Mouse (Mus musculus): ENCODE data around the gene Map3k7.
"Not testable (repeated sequence)": the region's sequence is repeated elsewhere in the genome, so short reads cannot be mapped to it uniquely, and the experiment has no call there.

Map3k7 gene

DNA sequence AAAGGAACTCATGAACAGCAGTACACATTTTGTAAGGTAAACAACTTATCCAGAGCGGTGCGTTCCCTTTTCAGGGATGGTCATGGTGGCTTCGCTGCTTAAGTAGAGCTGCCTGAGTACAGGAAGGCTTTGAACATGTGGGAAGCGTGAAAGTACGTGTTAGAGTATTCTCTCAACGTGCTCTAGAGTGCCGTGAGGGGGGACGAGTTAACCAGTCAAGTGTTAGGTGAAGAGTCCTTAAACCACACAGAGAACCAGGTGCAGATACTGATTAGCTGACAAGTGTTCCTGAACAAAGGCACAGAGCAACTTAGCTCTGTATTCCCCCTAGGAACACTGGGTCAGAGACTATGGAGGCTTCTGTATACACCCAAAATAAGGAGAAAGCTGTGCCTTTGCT, 18.0 kb downstream of the Map3k7 start:
- no peak for DNase-seq (ENCODE audit: low read depth, low spot score)

DNA sequence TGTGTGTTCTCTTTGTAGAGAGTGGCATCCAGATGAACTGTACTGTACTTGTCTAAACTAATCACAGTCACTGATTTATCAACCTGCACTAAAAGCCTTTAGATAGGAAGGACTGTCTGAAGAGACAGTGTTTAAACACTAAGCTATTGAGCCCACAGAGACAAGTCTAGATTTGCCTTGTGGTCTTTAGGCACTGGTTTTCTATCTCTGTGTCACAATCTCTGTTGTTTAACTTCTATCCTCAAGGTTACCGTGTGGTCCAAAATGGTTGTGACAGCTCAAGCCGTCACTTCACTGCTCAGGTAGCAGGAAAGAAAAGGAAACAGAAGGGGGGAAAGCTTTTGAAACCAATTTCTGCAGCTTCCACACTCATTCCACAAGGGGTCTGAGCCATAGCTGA, 29.5 kb downstream of the Map3k7 start:
- DNase-seq (ENCODE audit: low read depth, low spot score) = no peak

DNA sequence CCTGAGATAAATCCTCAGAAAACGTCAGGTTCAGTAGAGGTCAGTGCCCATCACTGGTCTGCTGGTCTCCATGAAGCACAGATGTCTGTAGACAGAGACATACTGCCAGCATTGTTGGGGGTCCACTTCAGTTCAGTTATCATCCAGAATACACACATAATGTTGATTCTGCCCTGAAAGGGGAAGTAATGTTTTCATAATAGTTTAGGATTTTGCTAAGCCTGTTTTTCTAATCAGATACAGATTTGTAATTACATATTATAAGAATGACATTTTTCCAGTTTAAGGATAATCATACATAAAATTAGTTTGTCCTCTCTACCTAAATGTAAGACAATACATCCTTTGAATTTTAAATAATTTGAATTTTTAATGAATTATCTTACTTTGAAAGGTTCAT, 30.0 kb downstream of the Map3k7 start:
- DNase-seq (ENCODE audit: low read depth, low spot score) = no peak

DNA sequence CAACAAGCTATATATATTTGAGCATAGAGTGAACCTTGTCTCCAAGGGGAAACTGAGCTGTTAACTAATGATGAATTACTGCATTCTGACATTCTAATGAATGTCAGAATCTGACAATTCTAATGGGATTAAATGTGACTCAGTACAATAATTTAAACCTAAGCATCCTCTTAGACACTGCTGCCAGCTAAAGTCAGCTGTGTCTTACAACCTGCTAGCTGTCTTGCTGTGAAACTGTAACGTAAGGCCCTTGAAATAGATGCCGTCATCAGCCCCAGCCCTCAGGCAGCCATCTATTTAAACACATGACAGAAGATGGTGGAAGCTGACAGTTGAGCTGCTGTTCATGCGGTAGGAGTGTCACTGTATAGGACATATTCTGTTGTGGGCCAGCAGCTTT, 37.6 kb downstream of the Map3k7 start:
- DNase-seq (ENCODE audit: low read depth, low spot score) = no peak

DNA sequence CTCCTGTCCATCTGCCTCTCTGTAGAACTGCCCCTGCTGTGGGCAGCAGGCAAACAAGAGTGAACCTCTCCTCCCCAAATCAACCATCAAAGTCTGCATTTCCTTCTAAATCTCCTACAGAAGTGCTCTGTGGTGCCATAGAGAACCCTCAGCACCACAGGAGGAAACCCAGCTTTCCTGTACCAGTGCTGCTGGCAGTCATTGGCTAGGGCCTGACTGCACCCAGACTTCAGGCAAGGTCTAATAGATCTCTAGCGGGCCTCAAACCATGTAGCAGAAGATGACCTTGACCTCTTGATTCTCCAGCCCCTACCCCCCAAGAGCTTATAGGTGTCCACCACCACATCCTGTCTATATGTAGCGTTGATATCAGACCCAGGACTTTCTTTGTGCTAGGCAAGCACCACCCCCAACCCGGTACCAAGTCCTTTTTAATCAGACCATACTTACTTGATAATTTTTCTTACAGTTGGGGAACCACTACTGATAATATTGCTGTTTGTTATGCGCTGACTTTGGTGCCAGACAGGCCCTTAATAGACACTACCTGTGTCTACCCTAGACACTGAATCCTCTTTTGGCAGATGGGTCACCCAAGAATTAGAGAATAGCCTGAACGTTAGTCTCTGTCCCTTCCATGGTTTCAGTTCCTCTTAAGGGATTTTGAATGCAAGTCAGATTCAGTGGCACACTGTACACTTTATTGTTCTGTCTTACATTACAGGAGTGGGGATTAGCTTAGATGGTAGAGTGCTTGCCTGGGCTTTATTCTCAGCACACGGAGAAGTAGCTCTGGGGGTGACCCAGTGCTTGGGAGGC, 41.1 kb downstream of the Map3k7 start:
- no peak for DNase-seq (ENCODE audit: low read depth, low spot score)

DNA sequence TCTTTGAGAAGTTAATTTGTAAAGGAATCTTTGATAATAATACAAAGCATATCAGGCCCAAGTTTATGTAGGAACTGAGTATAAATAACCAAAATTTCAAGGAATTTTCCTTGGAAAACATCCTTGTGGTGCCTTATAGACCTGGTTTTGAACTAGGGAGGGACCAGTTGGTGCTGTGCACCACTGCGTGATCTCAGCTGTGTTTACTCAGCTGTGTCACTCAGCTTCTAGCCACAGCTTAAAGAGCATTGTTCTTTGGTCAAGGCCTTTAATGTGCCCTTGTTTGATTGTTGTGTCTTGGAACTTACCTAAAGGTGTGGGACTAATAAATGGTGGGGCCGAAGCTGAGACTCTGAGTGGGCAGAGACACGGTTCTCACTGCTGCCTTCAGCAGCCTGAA, 43.3 kb downstream of the Map3k7 start:
- no peak for DNase-seq (ENCODE audit: low read depth, low spot score)

DNA sequence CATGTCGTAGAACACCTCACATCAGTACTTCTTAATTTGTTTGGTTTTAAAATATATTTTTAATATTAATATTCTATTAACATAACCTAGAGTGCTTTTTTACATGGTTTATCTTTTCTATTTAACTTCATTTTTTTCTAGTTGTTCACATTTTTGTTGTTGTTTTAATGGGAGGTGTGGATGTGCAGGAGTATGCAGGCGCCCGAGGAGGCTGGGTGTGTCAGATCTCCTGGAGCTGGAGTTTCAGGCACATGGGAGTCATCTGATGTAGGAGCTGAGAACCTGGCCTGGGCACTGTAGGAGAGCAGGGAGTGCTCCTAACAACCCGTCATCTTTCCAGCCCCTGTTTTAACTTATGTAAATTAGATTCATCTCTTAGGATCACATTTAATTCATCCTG, 44.2 kb downstream of the Map3k7 start:
- DNase-seq (ENCODE audit: low read depth, low spot score) = no peak

DNA sequence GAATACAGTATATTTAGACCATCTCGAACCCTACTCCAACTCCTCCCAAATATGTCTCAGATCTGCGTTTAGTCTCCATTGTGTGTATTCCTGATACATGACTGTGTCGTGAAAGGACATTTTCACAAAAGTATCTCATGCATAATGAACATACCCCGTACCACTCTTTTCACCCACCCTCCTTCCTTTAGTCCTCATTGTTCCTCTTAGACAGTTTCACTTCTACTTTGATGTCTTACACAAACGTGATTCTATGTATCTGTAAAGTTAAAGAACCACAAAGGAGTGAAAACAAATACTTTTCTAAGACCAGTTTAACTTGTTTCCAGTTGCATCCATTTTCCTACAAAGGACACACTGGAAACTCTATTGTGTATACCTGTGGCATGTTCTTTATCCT, 46.9 kb downstream of the Map3k7 start:
- DNase-seq (ENCODE audit: low read depth, low spot score) = no peak

DNA sequence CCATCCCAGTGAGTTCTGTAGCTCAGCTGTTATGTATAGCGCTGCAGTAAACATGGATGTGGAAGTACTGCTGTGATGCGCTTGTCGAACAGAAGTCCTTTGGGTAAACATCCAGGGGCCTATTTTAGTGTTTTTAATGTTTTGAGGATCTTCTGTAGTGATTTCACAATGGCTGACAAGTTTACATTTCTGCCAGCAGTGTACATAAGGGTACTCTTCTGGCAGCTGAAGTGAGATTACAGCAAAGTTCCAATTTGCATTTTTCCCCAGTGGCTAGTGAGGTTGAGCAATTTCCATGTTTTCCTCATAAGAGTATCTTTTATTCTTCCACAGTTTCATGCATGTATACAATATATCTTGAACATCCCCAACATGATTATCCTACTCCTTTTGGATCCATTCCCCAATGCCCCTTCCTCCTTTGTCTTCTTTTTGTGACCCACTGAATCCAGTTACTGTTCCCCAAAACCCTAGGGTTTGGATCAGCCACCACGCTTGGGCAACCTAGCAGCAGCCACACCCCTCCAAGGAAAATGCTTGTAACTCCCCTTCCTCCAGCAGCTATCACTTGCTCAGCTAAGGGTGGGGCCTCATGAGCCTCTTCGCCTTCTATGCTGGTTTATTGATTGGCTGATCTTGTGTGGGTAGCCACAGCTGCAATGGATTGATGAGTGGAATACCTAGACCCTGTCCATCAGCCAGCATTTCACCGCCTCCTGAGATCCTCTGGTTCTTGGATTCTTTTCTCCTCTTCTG, 47.5 kb downstream of the Map3k7 start:
- no peak for DNase-seq (ENCODE audit: low read depth, low spot score)

DNA sequence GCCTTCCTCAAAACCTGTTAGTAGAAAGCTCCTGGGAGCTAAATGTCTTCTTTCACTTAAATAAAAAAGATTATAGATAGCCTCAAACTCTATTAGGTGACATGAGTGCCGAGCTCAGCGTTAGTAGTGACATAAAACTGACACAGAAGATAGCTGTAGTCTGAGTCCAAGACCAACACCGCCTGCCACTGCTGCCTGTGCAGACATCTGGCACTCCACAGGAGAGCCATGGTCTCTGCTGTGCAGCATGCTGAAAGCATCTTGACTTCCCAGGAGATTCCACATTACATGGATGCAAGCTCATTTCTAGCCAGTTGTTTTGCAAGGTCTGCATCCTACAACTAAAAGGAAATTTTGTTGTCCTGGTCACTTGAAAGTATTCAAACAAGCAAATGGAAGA, 57.2 kb downstream of the Map3k7 start:
- DNase-seq (ENCODE audit: low read depth, low spot score) = no peak

DNA sequence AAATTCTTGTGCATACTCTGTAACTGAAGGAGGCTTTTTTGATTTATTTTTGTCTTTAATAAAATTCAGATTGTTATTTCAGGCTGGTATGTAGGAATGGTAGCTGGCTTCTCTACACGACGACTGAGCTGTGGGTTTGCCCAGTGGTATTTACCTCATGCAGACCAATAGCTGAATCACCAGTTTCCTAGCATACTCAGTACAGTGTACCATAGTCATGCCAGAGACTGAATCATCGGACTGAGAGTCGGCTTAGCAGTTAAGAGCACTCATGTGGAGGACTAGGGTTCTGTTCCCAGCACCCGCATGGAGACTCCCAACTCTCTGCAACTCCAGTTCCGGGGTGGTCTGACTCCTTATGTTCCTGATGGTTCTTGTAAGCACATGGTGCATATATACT, 58.4 kb downstream of the Map3k7 start:
- DNase-seq (ENCODE audit: low read depth, low spot score) = no peak

DNA sequence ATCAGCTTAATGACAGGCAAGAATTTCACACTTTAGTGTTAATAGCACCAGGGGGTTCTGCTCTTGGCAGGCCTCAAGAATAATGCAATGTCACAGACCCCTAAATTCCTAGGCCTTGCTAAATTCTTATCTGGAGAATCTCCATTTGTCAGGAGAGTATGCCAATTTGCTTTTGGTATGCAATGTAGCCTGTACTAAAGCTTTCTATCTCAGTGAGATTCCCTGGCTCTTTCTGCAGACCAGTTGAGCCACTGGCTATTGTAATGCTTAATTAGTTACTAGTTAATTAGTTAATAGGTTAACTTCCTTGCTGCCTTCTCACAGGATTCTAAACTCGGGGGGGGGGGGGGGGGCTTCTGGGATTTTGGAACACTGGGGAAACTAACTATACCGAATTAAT, 60.3 kb downstream of the Map3k7 start:
- not testable (repeated sequence) for DNase-seq (ENCODE audit: low read depth, low spot score)

DNA sequence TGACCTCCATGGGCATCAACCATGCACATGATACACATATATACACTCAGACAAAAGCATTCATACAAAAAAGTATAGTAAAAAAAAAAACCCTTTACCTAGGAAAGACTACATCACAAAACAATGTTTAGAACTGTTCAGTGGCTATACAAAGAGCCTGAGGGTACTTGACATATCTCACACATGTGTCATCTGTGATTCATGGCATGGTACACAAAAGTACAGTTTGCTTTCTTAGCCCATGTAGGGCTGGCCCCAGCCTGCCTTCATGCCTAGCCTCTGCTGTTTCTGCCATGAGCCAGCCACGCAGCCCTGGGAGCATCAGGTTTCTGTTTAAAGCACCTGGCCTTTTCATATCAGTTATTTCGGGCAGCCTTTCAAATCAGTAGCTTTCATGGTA, 61.2 kb downstream of the Map3k7 start:
- no peak for DNase-seq (ENCODE audit: low read depth, low spot score)

DNA sequence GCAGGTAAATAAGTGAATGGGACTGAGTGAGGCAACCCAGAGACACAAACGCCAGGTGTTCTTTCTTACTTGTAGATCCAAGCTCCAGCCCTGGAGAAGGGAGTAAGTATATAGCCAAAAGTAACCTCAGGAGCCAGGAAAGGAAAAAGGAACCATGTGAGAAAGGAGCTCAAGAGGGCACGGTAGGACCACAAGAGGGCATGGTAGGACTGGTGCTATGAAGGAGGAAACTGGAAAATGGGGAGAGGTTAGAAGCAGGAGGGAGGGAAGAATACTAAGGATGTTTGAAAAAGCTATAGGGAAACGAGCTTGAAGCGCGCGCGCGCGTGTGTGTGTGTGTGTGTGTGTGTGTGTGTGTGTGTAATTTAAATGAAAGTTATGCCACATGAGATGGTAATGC, 63.2 kb downstream of the Map3k7 start:
- DNase-seq (ENCODE audit: low read depth, low spot score) = no peak

DNA sequence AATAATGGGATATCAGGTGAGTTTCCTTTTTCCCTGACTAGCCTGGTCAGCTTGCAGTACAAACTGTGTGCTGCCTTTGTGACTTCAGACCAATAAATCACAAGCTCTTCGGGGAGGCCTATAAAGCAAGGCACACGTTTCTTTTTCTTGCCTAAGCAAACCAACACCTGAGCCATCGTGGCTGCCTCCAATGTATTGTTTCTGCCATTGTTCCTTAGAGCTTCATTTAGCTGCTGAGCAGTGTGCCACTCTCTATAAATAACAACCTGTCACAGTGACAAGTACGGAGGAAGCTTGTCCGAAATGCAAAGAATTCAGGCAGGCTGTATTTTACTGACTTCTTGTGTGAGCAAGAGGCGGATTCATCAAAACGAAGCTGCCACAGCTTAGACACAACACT, 73.4 kb downstream of the Map3k7 start:
- no peak for DNase-seq (ENCODE audit: low read depth, low spot score)

DNA sequence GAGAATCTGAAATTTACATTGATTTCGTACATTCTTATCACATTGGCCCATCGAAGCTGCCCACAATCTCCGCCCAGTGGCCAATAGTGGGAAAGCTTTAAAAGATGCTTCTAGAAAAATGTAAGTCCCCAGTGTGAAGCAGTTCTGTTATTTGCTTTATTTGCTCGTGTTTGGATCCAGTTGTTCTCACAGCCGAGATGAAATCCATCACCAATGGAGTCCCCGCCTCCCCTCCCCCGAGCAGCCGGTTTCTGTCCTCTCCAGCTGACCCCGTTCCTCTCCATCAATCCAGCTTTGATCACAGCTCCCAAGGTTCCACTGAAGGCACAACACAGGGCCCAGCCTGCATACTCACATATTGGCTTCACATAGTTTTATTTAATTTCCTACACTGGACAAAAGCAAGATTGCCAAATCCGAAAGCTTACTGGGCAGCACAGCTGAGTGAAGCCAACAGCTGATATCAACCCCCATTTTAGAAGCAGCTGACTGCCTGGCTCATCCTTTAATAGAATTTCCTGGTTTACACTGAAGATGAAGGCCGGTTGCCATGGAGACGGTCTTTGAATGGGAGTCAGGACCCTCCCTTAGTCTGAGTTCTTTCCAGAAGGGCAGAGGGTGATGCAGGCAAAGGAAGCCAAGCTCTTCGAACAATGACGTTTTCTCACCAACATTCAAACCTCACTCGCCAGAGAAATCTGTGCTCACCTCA, 78.0 kb downstream of the Map3k7 start:
- no peak for DNase-seq (ENCODE audit: low read depth, low spot score)

DNA sequence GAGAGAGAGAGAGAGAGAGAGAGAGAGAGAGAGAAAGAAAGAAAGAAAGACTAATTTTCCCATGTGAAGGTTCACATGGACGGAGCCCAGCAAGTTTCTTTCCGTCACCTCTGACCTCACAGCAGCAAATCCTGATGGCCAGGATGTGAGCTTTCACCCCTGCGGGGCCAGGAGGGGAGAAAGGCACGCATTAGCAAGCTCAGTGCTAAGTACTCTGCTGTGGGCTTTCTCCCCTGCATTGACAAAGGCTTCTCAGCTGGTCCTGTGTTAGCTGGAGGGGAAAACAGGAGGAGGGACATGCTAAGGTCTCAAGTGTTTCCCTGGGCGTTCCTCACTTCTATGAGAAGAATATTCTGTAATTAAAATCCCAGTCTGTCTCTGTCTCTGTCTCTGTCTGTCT, 81.3 kb downstream of the Map3k7 start:
- DNase-seq (ENCODE audit: low read depth, low spot score) = no peak

DNA sequence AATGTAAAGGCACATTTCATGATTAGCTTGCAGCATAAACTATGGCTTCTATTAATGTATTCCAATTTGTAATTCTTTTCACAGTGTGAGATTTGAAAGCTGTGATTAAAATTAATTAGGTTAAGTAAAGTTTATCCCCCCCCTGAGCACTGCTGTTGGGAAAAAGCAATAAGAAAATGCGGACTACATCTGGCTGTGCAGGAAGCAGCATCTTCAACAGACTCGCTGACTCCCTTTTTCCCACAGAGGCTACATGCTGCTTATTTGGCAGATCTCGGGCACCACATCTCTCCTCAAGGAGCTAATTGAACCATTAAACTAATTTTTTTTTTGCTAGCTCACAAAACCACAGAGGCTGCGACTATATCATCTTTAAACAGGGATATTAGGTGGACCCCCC, 85.9 kb downstream of the Map3k7 start:
- no peak for DNase-seq (ENCODE audit: low read depth, low spot score)

DNA sequence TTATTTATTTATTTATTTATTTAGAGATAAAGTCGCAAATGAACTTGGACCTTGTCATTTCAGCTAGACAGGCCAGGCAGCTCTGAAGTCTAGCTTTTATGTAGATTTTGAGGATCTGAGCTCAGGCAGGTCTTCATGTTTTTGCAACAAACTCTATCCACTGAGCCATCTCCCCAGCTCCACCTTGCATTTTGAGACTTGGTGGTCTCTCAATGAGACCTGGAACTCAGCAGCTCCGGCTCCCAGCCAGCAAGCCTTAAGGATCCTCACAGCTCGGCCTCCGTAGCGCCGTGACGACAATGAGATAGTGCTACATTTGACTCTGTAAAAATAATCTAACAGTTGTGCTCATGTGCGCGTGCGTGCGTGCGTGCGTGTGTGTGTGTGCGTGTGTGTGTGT, 89.3 kb downstream of the Map3k7 start:
- DNase-seq (ENCODE audit: low read depth, low spot score) = no peak

DNA sequence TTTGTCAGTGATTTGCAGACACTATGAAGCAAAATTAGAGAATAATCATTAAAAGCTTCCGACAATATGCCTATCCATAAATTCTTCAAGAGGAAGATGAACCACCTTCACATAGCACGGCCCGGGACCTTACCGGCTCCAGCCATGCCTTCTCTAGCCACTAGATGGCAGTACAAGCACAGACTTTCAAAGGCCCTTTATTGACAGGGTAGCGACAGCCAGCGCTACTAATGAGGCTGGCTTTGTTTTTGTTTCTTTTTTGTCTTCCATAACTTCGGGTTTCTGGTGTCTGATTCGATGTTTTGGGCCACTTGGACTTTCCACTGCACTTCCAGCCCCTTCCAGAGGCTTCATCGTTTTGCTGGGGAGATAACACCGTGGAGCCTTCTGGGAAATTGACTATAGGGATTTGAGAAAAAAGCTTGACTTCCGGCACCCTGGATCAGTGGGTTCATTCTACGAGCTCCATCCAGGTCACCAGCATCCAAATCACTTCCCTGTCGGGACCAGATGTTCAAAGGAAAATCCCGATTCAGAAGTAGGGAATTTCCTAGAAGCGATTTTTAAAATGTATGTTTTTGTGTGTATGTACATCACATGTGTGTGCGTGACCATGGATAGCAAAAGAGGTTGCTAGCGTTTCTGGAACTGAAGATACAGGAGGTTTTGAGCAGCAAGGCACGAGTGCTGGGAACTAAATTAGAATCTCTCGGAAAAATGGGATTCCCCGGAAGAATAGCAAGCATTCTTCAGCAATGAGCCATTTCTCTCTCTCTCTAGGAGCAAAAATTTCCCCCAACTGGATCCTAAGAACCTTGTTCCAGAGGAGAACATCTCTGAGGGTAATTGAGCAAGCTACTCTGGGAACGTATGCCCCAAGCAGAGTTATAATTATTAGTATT, 91.5 kb downstream of the Map3k7 start:
- DNase-seq (ENCODE audit: low read depth, low spot score) = peak; percentile 57

DNA sequence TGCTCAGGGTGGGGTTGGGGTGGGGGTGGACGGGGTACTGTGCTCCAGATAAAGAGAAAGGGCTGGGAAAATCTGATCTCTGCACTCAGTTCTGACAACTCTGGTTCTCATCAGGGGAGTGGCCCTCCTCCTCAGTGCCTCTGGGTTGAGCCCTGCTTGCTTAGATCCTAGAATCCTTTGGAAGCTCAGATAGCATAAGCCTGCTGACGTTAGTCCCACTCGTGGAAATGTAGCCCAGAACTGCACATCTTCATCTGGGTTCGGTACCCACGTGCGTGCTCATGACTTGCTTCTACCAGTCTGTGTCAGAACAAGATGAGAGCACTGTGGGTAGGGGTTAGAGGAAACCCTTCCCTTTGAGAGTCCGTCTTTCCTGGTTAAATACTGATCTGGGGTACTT, 92.5 kb downstream of the Map3k7 start:
- DNase-seq (ENCODE audit: low read depth, low spot score) = no peak

DNA sequence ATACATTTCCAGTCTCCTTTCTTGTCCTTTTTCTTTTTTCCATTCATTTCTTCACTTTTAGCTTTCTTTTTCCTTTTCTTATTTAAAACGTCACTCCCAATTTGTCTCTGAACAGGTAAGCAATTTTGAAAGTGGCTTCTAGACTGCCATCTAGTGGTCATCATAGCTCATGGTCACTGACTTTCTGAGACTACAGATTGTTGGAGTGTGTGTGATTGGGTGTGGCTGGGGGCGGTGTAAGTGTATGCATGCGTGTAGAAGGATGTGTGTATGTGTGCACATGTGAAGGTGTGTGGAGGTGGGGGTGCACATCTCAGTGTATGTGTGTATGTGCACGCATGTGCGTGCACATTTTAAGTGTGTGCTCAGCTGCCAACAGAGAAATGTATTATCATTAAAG, 93.2 kb downstream of the Map3k7 start:
- no peak for DNase-seq (ENCODE audit: low read depth, low spot score)
